Mouse (Mus musculus) A20 (cell line): ENCODE data around the gene Lcp1.

Experiments
- DNase-seq: peaks from one replicate; pipeline ENCODE4 v3.0.0-alpha.2; 2011; ENCODE audit warnings: low read depth, low spot score

The Lcp1 gene

DNA sequence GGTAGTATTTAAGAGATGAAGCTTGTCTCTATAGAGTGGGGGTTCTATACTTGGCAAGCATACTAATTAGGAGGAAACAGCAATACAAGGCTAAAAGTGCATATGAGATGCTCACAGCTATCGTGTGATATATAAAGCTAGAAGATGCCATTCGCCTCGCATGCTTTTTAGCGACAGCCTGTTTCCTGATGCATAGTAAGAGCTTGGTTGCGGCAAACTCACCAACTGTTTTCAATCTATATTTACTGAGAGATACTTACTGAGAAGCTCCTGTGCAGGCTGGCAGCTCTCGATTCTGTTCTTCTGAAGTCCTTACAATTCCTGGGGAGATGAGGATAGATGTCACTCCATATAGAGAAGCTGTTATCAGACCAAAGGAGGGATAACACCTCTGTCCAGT, 148.8 kb downstream of the Lcp1 start:
- DNase-seq: no peak

DNA sequence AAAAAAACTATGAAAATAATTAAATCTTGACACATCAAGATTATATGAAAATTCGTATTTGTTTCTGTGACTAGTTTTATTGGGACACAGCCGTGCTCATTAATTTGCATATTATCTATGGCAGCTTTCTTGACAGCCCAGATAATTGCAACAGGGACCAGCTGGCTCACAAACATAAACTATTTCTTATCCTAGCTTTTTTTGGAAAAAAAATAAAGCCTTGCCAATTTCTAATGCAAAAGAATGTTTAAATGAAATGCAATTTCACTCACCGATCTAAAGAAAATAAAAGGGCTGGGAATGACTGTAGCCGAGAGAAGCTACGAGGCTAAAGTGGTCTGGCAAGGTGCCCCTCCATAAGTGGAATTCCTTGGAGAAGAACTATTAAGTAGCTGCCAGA, 149.5 kb downstream of the Lcp1 start:
- no peak for DNase-seq
